Mouse (Mus musculus): ENCODE measurements at regions not wholly inside any gene's neighbourhood (a gene's known extent, or its start where the extent isn't known, plus 50 kb on each side); places are given as distances from the start of the nearest gene placed in this dataset.

- TF ChIP-seq CTCF (IDR thresholded peaks at IDR 0.05; ENCODE audit: borderline replicate concordance, insufficient read depth, low read depth, low read length), result no peak
- TF ChIP-seq POLR2A (IDR thresholded peaks at IDR 0.05; ENCODE audit: borderline replicate concordance, insufficient read depth, low read length), result no peak
These were observed 107.0 kb upstream of the Vrk1 start for GRCm38 (mm10) chr12:105903072-105903471.

Data from cerebellum, adult 2 months (tissue).